Mouse (Mus musculus) small intestine, adult 2 months (tissue): ENCODE data around the gene Mdm4.
A peak's percentile ranks its signal among the peaks of the same experiment; 100 is the strongest.

ENCODE experiments used
- CTCF ChIP-seq: fragments of 200-500 bp; IDR thresholded peaks from 2 replicates; pipeline ENCODE4 v1.5.1; 2012; ENCODE audit warnings: low read depth, mild to moderate bottlenecking, control low read depth, inconsistent platforms, low read length, moderate library complexity, mixed read lengths; ENCODE audit not compliant: insufficient replicate concordance, insufficient read length; ENCODE audit errors: extremely low read depth
- POLR2A ChIP-seq: fragments of 200-500 bp; IDR thresholded peaks from 2 replicates; pipeline ENCODE4 v1.6.1; 2012; ENCODE audit warnings: low read depth, mild to moderate bottlenecking, control low read depth, inconsistent platforms, low read length, moderate library complexity

DNA sequence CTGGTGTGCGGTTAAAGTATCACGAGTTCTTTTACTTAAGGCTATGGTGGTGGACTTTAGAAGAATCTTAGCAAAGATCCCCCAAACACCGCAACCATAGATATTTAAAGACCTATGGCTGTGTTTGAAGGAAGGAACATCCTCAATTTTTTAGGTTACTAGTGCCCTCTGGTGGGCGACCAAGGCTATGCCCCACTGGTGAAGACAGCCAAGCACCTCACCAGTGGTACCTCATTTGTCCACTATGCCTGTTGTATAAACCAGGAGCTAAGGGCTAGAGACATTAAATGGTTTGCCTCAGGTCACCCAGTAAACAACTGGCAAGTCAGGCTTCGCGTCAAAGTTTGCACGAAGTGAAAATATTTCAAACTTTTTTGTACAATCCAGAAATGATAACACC is 47.6 kb downstream of the Mdm4 start:
- TF ChIP-seq POLR2A (no peak), CTCF (peak; percentile 56; the same call in 1 of the 2 replicates)
